ENCODE assay signal across 15 mouse cellular contexts in genomic region chr2:33635323-33636116, GRCm38 (mm10). TPM values are rescaled to one million over a fixed set of nuclear protein-coding genes. Genes with fewer than 3 reads are reported as not detected.
DNase-seq lines count a peak whose midpoint lies in the region; ATAC-seq and TF ChIP-seq lines count a peak whose summit lies in the region.
"Had no signal": no experiment of that assay in that cellular context is flagged by ENCODE, and none has a peak within 500 bp of the region (broad histone marks: within the 10 kb centered on the region; RNA-seq: fewer than 3 reads in every experiment).

No protein-coding gene starts in this region.

- no peak for ATAC-seq in forebrain, postnatal 0 days
- ATAC-seq in hindbrain, postnatal 0 days: no peak
- no peak for ATAC-seq in midbrain, embryonic 15.5 days (replicated peaks)
- ATAC-seq: intestine, embryonic 15.5 days had no signal

- no peak overlapping the region for H3K4me2 ChIP-seq in forebrain, postnatal 0 days (ENCODE audit: low read depth)
- peak overlapping the region; percentile 41 for H3K4me2 ChIP-seq in hindbrain, postnatal 0 days (ENCODE audit: low read depth, low read length)
- H3K4me2 ChIP-seq in midbrain, embryonic 15.5 days: peak overlapping the region; percentile 11
- H3K4me2 ChIP-seq: intestine, embryonic 15.5 days had no signal

- H3K4me1 ChIP-seq in forebrain, embryonic 10.5 days: peaks cover 68% of the 10 kb centered on the region
- H3K4me1 ChIP-seq in forebrain, postnatal 0 days (ENCODE audit: insufficient read depth): no peaks in the 10 kb centered on the region
- peaks cover 62% of the 10 kb centered on the region for H3K4me1 ChIP-seq in embryonic facial prominence, embryonic 10.5 days
- H3K4me1 ChIP-seq in hindbrain, postnatal 0 days (ENCODE audit: insufficient read depth, low read length): no peaks in the 10 kb centered on the region
- peaks cover 24% of the 10 kb centered on the region for H3K4me1 ChIP-seq in midbrain, embryonic 15.5 days

- peak; percentile 61 for DNase-seq in forebrain, embryonic 10.5 days (ENCODE audit: extremely low spot score, low spot score)
- DNase-seq in forebrain, postnatal 0 days: no peak
- no peak for DNase-seq in embryonic facial prominence, embryonic 10.5 days (ENCODE audit: low spot score)
- DNase-seq in hindbrain, postnatal 0 days (ENCODE audit: low spot score): no peak
- DNase-seq in MN1 (ENCODE audit: low spot score): no peak
- DNase-seq in spleen, postnatal 4 days (ENCODE audit: low spot score in 2 of 2): no peak
- DNase-seq in right cerebral cortex, postnatal 14 days: no peak
- DNase-seq: cerebellum, adult 2 months; layer of hippocampus, adult 9-11 months; right cerebral cortex, adult 18-20 months; thymus, adult 2 months had no signal

- peak overlapping the region; percentile 27; the same call in 1 of the 2 replicates for H3K4me3 ChIP-seq in forebrain, embryonic 10.5 days
- no peak overlapping the region for H3K4me3 ChIP-seq in forebrain, postnatal 0 days (ENCODE audit: low read depth, low read length)
- H3K4me3 ChIP-seq in embryonic facial prominence, embryonic 10.5 days: peak overlapping the region; percentile 39
- peak overlapping the region; percentile 24 for H3K4me3 ChIP-seq in hindbrain, postnatal 0 days (ENCODE audit: low read length)
- no peak overlapping the region for H3K4me3 ChIP-seq in midbrain, embryonic 15.5 days
- H3K4me3 ChIP-seq: heart, embryonic 12.5 days; intestine, embryonic 15.5 days had no signal

- no peaks in the 10 kb centered on the region for H3K36me3 ChIP-seq in forebrain, embryonic 10.5 days (replicated peaks)
- no peaks in the 10 kb centered on the region for H3K36me3 ChIP-seq in forebrain, postnatal 0 days (ENCODE audit: insufficient read depth)
- no peaks in the 10 kb centered on the region for H3K36me3 ChIP-seq in embryonic facial prominence, embryonic 10.5 days (replicated peaks)
- no peaks in the 10 kb centered on the region for H3K36me3 ChIP-seq in hindbrain, postnatal 0 days (ENCODE audit: insufficient read depth, low read length)
- H3K36me3 ChIP-seq in midbrain, embryonic 15.5 days (replicated peaks): no peaks in the 10 kb centered on the region
- H3K36me3 ChIP-seq: heart, embryonic 12.5 days; intestine, embryonic 15.5 days had no signal

- H3K27ac ChIP-seq in forebrain, embryonic 10.5 days: no peak overlapping the region
- no peak overlapping the region for H3K27ac ChIP-seq in forebrain, postnatal 0 days (ENCODE audit: low read depth, low read length)
- H3K27ac ChIP-seq in embryonic facial prominence, embryonic 10.5 days (replicated peaks): no peak overlapping the region
- peak overlapping the region; percentile 7; the same call in 1 of the 2 replicates for H3K27ac ChIP-seq in hindbrain, postnatal 0 days
- H3K27ac ChIP-seq in midbrain, embryonic 15.5 days: no peak overlapping the region
- H3K27ac ChIP-seq: intestine, embryonic 15.5 days had no signal

- H3K9ac ChIP-seq in forebrain, postnatal 0 days: no peak overlapping the region
- H3K9ac ChIP-seq in hindbrain, postnatal 0 days (replicated peaks; ENCODE audit: low read length): 0 out of 2 replicates have a peak overlapping the region, but pooled peaks have one; percentile 21
- H3K9ac ChIP-seq in midbrain, embryonic 15.5 days: no peak overlapping the region
- H3K9ac ChIP-seq: heart, embryonic 12.5 days; intestine, embryonic 15.5 days had no signal

- WGBS in forebrain, embryonic 10.5 days: 5% methylated on average over 19 of the region's 19 CpGs
- WGBS in forebrain, postnatal 0 days: 5% methylated on average over 19 of the region's 19 CpGs
- WGBS in embryonic facial prominence, embryonic 10.5 days: 6% methylated on average over 19 of the region's 19 CpGs
- WGBS in hindbrain, postnatal 0 days: 6% methylated on average over 19 of the region's 19 CpGs
- WGBS in midbrain, embryonic 15.5 days: 9% methylated on average over 19 of the region's 19 CpGs

- no peak for TF ChIP-seq CTCF in forebrain, postnatal 0 days (IDR thresholded peaks at IDR 0.05; ENCODE audit: low read depth)
- no peak for TF ChIP-seq CTCF in hindbrain, postnatal 0 days (IDR thresholded peaks at IDR 0.05; ENCODE audit: low read depth)

- H3K27me3 ChIP-seq in forebrain, embryonic 10.5 days (ENCODE audit: poor library complexity, severe bottlenecking): peaks cover 100% of the 10 kb centered on the region
- peaks cover 78% of the 10 kb centered on the region for H3K27me3 ChIP-seq in forebrain, postnatal 0 days (ENCODE audit: insufficient read depth, low read length)
- peaks cover 100% of the 10 kb centered on the region for H3K27me3 ChIP-seq in embryonic facial prominence, embryonic 10.5 days (replicated peaks; ENCODE audit: low read depth, poor library complexity, severe bottlenecking)
- H3K27me3 ChIP-seq in hindbrain, postnatal 0 days (ENCODE audit: insufficient read depth, low read length): peaks cover 85% of the 10 kb centered on the region
- peaks cover 87% of the 10 kb centered on the region for H3K27me3 ChIP-seq in midbrain, embryonic 15.5 days (replicated peaks)

- no peaks in the 10 kb centered on the region for H3K9me3 ChIP-seq in forebrain, embryonic 10.5 days
- H3K9me3 ChIP-seq in forebrain, postnatal 0 days (ENCODE audit: low read length): no peaks in the 10 kb centered on the region
- H3K9me3 ChIP-seq in embryonic facial prominence, embryonic 10.5 days: no peaks in the 10 kb centered on the region
- H3K9me3 ChIP-seq in hindbrain, postnatal 0 days (ENCODE audit: low read length): no peaks in the 10 kb centered on the region
- no peaks in the 10 kb centered on the region for H3K9me3 ChIP-seq in midbrain, embryonic 15.5 days
- H3K9me3 ChIP-seq: heart, embryonic 12.5 days had no signal

RNA-seq across cellular contexts. Expression of gene Lmx1b, which starts 4.8 kb away (rescaled TPM):
- 1.3 and 1.5 TPM in 2 replicates for polyA plus RNA-seq in forebrain, embryonic 10.5 days (2016; fragmentation: Nextera tagmentation; extraction: Ambion mirVana)
- 0.54 and 2.0 TPM in 2 replicates for total RNA-seq in forebrain, postnatal 0 days (2014; rRNA removed)
- 0.05 and 0.24 TPM in 2 replicates for polyA plus RNA-seq in forebrain, postnatal 0 days (2015; fragmentation: Nextera tagmentation; extraction: Ambion mirVana)
- polyA plus RNA-seq in embryonic facial prominence, embryonic 10.5 days (2016; fragmentation: Nextera tagmentation; extraction: Ambion mirVana): 0.85 and 0.99 TPM in 2 replicates
- 17.3 and 21.1 TPM in 2 replicates for total RNA-seq in hindbrain, postnatal 0 days (2014; rRNA removed)
- 2.1 and 2.2 TPM in 2 replicates for polyA plus RNA-seq in hindbrain, postnatal 0 days (2015; fragmentation: Nextera tagmentation; extraction: Ambion mirVana)
- 1.5 and 1.7 TPM in 2 replicates for polyA plus RNA-seq in midbrain, embryonic 15.5 days (2015; fragmentation: Nextera tagmentation; extraction: Ambion mirVana)
- total RNA-seq: liver, adult 2 months had no signal
- polyA plus RNA-seq: liver, adult 2 months had no signal

Comparison
In these comparisons a context has a peak if more than half of its experiments do, and no peak if none do; other contexts are left out.
1. H3K4me3 ChIP-seq: peak in forebrain, embryonic 10.5 days (single experiment), embryonic facial prominence, embryonic 10.5 days (single experiment) and hindbrain, postnatal 0 days (single experiment); none in forebrain, postnatal 0 days (single experiment) and midbrain, embryonic 15.5 days (single experiment).